Mouse (Mus musculus) gastrocnemius, adult 18-20 months (tissue): ENCODE results near the gene Rabl6. TPM values are rescaled to one million over a fixed set of nuclear protein-coding genes. Genes with fewer than 3 reads are reported as not detected.
A peak's percentile ranks its signal among the peaks of the same experiment; 100 is the strongest.

ENCODE experiments used
- DNase-seq: peaks from one replicate; pipeline ENCODE4 v3.0.0; 2021; ENCODE audit warnings: low spot score
- total RNA-seq, 2 experiments: library from RNA; stranded (reverse); gene quantifications; 2 replicates each; pipeline ENCODE4 v1.2.3; 2021

The Rabl6 gene
- total RNA-seq, 2 experiments from 2014 or later: 75.3 to 82.5 TPM

GRCm38 (mm10) chr2:25549021-25549991 is 59.0 kb downstream of the Rabl6 start:
- DNase-seq: peak; percentile 57

GRCm38 (mm10) chr2:25546811-25547491 is 61.4 kb downstream of the Rabl6 start, which contains the start of gene Traf2:
Traf2 (minus strand) TSS chr2:25546940.
- peak; percentile 99 for DNase-seq

- DNase-seq: peak; percentile 78
Measured at GRCm38 (mm10) chr2:25545996-25546810, 62.1 kb downstream of the Rabl6 start.

- no peak for DNase-seq
Measured at GRCm38 (mm10) chr2:25541644-25542367, 66.5 kb downstream of the Rabl6 start.

GRCm38 (mm10) chr2:25540541-25540948 is 67.8 kb downstream of the Rabl6 start:
- DNase-seq: no peak

- DNase-seq: peak; percentile 39
Measured at GRCm38 (mm10) chr2:25536531-25536930, 71.8 kb downstream of the Rabl6 start.

- no peak for DNase-seq
Measured at GRCm38 (mm10) chr2:25534866-25535182, 73.5 kb downstream of the Rabl6 start.

GRCm38 (mm10) chr2:25534178-25534865 is 74.0 kb downstream of the Rabl6 start:
- DNase-seq: peak; percentile 93

GRCm38 (mm10) chr2:25533707-25534106 is 74.6 kb downstream of the Rabl6 start:
- DNase-seq: no peak

Other genes starting within 250 kb of the Rabl6 start
- gene Uap1l1, start 242.8 kb downstream of the Rabl6 start, total RNA-seq: 1 to 10 TPM; 3.8 to 5.7 TPM
- gene Sapcd2, start 236.2 kb downstream of the Rabl6 start, total RNA-seq: not detected
- gene Entpd2, start 212.6 kb downstream of the Rabl6 start, total RNA-seq: 1 to 10 TPM; 6.2 to 8.3 TPM
- gene Npdc1, start 209.2 kb downstream of the Rabl6 start, total RNA-seq: 10 to 100 TPM; 15.8 to 19.0 TPM
- not detected for gene Fut7, start 185.3 kb downstream of the Rabl6 start, total RNA-seq
- 10 to 100 TPM; 14.1 to 15.5 TPM for gene Abca2, start 179.8 kb downstream of the Rabl6 start, total RNA-seq
- 1 to 10 TPM in 1 of 2 experiments, under 1 TPM in 1; 0.39 to 1.0 TPM for gene Clic3, start 151.7 kb downstream of the Rabl6 start, total RNA-seq
- 10 to 100 TPM; 13.7 to 15.1 TPM for gene Paxx, start 147.4 kb downstream of the Rabl6 start, total RNA-seq
- gene Ptgds, start 138.5 kb downstream of the Rabl6 start, total RNA-seq: not detected
- gene Lcn12, start 114.6 kb downstream of the Rabl6 start, total RNA-seq: not detected
- 10 to 100 TPM; 81.5 to 84.3 TPM for gene Fbxw5, start 107.8 kb downstream of the Rabl6 start, total RNA-seq
- gene C8g, start 106.8 kb downstream of the Rabl6 start, total RNA-seq: 1 to 10 TPM; 2.0 to 2.1 TPM
- 10 to 100 TPM; 13.7 to 15.1 TPM for gene Traf2, start 61.6 kb downstream of the Rabl6 start, total RNA-seq
- 100 to 1,000 TPM; 179 to 182 TPM for gene Edf1, start 50.7 kb downstream of the Rabl6 start, total RNA-seq
- gene Mamdc4, start 33.7 kb downstream of the Rabl6 start, total RNA-seq: under 1 TPM; 0.12 to 0.34 TPM
- 10 to 100 TPM; 54.6 to 57.5 TPM for gene Phpt1, start 33.3 kb downstream of the Rabl6 start, total RNA-seq
- gene Ajm1, start 26.8 kb downstream of the Rabl6 start, total RNA-seq: not detected
- gene Ccdc183, start 9.2 kb upstream of the Rabl6 start, total RNA-seq: not detected
- 10 to 100 TPM; 17.1 to 17.3 TPM for gene Tmem141, start 13.5 kb upstream of the Rabl6 start, total RNA-seq
- gene Fcna, start 19.5 kb upstream of the Rabl6 start, total RNA-seq: 1 to 10 TPM; 2.4 to 3.0 TPM
- 1 to 10 TPM; 4.5 to 5.0 TPM for gene Lcn8, start 44.6 kb upstream of the Rabl6 start, total RNA-seq
- gene Lcn5, start 49.4 kb upstream of the Rabl6 start, total RNA-seq: not detected
- not detected for gene Lcn6, start 68.3 kb upstream of the Rabl6 start, total RNA-seq
- gene Lcn10, start 74.2 kb upstream of the Rabl6 start, total RNA-seq: not detected
- gene Obp2a, start 91.5 kb upstream of the Rabl6 start, total RNA-seq: not detected
- gene Bmyc, start 98.2 kb upstream of the Rabl6 start, total RNA-seq: 10 to 100 TPM; 15.6 to 16.3 TPM
- not detected for gene Obp2b, start 128.5 kb upstream of the Rabl6 start, total RNA-seq
- gene Lcn3, start 157.0 kb upstream of the Rabl6 start, total RNA-seq: not detected
- gene Lcn11, start 168.5 kb upstream of the Rabl6 start, total RNA-seq: not detected
- not detected for gene Gm13539, start 173.7 kb upstream of the Rabl6 start, total RNA-seq
- not detected for gene Glt6d1, start 207.3 kb upstream of the Rabl6 start, total RNA-seq
- gene Lcn9, start 214.6 kb upstream of the Rabl6 start, total RNA-seq: not detected
- not detected for gene Sohlh1, start 238.7 kb upstream of the Rabl6 start, total RNA-seq